Mouse (Mus musculus): Measurements from ENCODE around the gene Stoml3.

Stoml3 gene

DNA sequence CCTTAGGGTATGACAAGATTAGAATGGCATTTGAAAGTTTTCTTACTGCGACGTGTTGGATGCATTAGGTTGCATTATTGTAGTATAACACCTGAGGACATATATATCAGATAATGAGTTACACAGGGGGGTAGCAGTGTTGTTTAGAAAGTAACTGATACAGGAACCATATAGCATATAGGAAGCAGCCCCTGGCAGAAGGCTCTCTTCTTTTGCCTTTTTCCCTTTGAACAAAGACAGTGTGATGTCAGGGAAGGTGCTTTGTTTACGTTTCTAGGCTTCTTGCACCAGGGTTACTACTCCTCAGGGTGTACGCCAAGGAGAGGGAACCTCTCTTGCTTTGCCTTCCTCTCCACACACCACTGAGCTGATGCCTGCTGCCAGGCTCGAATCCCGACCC lies at the start of gene Stoml3:
TSS of gene Stoml3 (plus strand) at position 301 of the 400 bp plus-strand sequence.
- DNase-seq (ENCODE audit: low read depth), result no peak

DNA sequence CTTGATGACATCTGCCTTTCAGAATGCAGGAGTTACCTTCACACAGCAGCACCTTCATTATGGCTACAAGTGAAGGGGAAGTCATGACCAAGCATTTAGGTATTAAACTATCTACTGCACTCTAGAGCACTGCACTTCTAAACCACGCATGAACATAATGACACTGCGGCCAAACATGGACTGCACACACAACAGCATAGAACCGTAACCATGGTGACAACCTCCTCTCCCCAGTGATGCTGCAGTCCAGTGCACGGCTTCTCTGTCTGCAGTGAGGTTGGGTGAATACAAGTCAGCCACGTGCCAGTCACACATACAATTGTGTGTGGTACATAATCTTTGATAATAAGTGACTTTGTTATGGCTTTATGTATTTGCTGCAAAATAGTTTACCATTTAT lies 42.9 kb upstream of the Stoml3 start:
- DNase-seq (ENCODE audit: low read depth), result no peak

DNA sequence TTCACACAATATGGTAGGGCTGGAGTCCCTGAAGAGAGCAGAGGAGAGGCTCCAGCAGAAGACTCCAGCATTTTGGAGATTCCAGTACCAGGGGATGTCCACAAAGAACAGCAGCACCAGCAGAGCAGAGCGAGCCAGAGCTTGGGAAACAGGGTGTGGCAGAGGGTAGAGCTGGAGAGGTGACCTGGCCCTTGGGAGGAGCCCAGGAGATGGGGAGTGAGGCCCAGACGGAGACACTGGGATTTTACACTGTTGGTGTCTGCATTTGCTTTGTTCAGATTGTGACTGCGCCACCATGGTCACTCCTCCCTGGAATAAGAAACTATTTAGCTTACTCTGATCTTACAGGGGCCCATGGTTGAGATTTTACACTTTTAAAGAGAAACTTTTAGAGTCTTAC lies 41.7 kb upstream of the Stoml3 start:
- no peak for DNase-seq (ENCODE audit: low read depth)

- DNase-seq (ENCODE audit: low read depth), result peak; percentile 74
These were observed 40.2 kb upstream of the Stoml3 start for GRCm38 (mm10) chr3:53448208-53448607.

DNA sequence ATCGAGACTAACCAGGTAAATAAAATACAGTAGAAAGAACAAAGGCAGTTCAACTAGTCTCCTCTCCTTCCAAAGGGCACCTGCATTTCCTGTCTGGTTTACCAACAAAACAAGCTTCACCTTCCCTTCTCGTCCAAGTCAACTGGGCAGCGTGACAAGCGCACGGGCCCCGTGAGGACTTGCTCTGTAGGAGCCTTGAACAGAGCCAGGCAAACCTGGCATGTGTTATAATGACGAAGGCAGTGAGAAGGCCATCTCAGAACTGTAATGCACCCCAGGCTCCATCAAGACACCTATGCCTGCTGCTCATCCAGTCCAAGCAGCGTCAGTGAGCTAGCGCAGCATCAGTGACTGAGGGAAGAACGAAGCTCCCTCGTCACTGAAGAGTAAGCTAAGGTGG lies 37.8 kb upstream of the Stoml3 start:
- DNase-seq (ENCODE audit: low read depth), result no peak

DNA sequence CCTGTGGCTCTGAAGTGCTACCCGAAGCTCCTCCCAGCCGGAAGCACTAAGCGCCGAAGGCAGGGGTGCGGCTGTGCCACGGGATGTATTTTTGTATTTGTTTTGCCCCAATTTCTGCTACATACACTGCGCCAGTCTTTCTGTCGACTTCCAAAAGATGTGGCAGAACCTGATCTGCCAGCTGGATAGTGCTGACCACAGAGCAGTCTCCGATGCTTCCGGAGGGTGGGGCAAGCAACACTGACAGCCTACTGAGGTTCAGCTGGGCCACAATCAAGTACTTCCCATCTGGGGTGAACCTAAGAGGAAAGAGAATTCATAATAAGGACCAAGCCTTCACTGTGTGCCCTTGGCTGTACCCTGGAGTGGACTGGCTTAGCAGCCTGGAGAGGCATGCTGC lies 36.1 kb upstream of the Stoml3 start:
- DNase-seq (ENCODE audit: low read depth), result no peak

- no peak for DNase-seq (ENCODE audit: low read depth)
These were observed 35.1 kb upstream of the Stoml3 start for GRCm38 (mm10) chr3:53453346-53453745.

- no peak for DNase-seq (ENCODE audit: low read depth)
These were observed 34.4 kb upstream of the Stoml3 start for GRCm38 (mm10) chr3:53454005-53454404.

DNA sequence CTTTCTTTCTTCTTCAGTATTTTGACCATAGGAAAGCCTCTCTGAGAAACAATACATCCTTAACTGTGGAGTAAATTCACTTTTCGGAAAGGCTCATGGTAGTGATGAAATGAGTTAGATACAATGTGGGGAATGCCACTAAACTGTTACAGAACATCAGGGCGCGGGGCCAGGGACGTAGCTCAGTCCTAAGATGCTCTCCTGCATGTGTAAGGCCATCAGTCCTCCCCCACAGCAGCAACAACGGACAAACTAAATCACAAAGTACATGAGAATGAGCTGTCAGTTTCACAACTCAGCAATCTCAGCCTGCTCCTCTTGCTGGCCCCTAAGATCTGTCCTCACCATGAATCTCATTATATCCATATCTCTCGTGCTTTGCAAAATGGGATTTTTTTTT lies 33.9 kb upstream of the Stoml3 start:
- no peak for DNase-seq (ENCODE audit: low read depth)

- no peak for DNase-seq (ENCODE audit: low read depth)
These were observed 33.5 kb upstream of the Stoml3 start for GRCm38 (mm10) chr3:53454984-53455383.

DNA sequence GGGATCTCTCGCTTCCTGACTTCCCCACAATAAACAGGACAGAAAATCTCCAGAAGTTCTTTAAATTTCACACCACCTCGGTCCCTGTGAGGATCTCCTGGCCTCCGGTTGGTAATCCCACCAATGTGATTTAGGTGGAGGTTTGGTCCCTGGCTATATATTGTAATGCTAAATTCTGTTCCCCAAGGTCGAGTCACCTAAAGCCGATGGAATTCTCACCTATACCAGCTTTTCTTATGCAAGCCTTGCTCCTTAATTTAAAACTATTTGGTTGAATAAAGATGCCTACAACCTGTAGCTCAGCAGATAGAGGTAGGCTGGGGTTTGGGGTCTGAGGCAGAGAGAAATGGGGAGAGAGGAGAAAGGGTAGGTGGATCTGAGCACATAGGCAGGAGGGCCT lies 30.7 kb upstream of the Stoml3 start:
- no peak for DNase-seq (ENCODE audit: low read depth)

- no peak for DNase-seq (ENCODE audit: low read depth)
These were observed 28.3 kb upstream of the Stoml3 start for GRCm38 (mm10) chr3:53460106-53460505.

DNA sequence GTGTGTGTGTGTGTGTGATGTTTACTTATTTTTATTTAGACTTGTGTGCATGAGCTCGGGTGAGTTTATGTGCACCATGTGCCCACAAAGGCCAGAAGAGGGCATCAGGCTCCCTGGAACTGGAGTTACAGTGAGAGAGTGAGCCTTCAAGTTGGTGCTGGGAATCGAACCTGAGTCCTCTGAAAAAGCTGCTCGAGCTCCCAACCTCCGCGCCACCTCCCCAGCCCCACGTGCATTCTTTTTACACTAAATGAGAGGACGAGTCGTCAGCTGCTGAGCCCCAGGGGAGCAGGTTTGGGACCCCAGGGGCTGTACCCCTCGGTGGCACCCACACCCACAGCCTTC lies 25.8 kb upstream of the Stoml3 start:
- DNase-seq (ENCODE audit: low read depth), result peak; percentile 77

GRCm38 (mm10) chr3:53463046-53463764 lies 25.2 kb upstream of the Stoml3 start, which contains the start of the genes Nhlrc3 and Proser1:
Gene Nhlrc3, minus strand, starts transcription at chr3:53463332.
Gene Proser1, plus strand, starts transcription at chr3:53463666.
- DNase-seq (ENCODE audit: low read depth), result peak; percentile 93

GRCm38 (mm10) chr3:53463765-53464114 lies 24.7 kb upstream of the Stoml3 start:
- DNase-seq (ENCODE audit: low read depth), result no peak

DNA sequence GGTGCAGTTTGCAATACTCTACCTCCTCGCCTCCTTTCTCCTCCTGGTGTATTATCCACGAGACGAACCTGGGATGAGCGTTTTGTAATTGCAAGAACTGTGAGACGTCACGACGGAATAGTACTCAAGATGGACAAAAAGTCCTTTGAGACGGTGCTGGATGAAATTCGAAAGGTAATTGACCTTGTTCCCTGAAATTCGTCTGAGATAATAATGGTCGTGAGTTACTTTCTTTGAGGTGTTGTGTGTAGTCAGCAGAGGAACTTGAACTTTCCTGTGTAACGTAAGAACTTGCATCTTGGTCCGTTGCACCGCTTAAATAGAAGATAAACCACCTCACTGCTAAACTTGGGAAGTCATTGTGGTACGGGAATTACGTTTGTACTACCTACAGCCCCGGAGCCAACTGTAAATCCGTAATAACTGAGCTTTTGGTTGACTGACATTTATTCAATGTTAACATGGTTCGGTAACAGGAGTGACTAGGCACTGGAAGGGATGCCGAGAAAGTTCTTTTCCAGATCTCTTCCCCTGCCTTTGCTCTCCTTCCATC lies 24.2 kb upstream of the Stoml3 start:
- DNase-seq (ENCODE audit: low read depth), result peak; percentile 46

DNA sequence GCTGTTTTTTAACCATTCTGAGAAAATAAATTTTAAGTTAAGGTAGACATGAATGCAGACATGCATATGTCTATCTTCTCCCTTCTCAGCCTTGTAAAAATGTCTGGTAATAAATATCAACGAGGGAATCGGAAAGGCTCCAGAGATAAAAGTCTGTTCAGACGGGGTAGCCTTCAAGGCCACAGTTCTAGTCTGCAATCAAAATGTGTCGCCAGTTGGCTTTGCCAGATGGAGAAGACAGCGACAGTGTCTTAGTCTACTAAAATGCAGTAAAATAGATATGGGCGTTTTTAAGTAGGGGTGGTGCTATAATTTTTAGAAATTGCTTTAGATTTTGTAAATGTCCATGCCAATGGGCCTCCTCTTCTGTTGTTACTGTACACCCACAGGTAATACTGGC lies 23.1 kb upstream of the Stoml3 start:
- no peak for DNase-seq (ENCODE audit: low read depth)

DNA sequence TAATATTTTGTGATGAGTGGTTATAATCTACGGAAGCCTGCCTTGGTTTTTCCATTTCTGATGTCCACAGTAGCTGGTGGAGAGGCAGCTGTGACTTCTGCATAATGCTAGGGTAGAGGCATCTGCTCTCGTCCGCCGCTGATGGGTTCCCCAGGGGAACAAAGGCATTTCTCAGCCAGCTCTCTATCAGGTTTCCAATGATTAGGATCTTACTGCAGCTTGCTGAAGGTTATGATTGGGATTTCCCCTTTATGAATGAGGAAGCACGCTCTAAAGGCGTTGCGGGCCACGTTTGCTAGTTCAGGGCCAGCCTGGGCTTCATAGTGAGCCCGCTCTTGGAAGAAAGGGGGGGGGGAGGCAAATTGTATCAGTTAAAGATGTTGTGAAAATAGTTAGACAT lies 22.0 kb upstream of the Stoml3 start:
- DNase-seq (ENCODE audit: low read depth), result no peak

- no peak for DNase-seq (ENCODE audit: low read depth)
These were observed 21.1 kb upstream of the Stoml3 start for GRCm38 (mm10) chr3:53467356-53467755.

DNA sequence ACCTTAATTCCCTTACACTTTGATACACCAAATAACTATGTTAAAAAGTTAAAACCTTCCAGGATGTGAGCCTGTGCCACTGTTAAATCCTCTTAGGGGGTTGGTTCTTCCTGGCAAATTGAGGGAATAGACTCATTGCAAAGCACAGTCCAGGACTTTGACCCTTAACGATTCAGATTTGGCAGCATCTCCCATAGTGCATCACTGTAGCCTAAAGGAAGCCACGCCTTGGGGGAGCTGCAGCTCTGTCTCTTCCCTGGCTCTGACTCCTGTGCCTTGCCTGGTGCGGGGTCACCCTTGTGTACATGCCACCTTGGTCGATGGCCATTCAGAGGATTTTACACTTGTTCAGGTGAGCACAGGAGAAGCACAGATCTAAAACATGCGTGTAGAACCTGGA lies 18.8 kb upstream of the Stoml3 start:
- DNase-seq (ENCODE audit: low read depth), result no peak

DNA sequence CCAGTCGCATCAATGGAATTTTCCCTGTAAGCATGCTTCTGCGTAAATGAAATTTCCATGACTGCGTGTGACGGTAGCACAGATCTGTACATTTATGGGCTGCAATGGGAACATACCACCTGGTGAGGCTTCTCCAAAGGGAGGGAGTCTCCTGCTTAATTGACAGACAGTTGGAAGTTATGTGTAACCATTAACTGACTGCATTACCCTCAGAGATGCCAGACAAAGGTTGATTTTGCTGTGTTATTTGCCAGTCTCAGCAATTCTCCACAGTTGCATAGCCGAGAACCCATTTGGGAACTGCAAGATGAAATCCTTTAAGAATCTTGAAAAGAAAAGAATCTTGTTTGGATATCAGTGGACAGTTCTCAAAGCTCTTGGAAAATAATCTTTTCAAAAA lies 16.4 kb upstream of the Stoml3 start:
- DNase-seq (ENCODE audit: low read depth), result no peak

DNA sequence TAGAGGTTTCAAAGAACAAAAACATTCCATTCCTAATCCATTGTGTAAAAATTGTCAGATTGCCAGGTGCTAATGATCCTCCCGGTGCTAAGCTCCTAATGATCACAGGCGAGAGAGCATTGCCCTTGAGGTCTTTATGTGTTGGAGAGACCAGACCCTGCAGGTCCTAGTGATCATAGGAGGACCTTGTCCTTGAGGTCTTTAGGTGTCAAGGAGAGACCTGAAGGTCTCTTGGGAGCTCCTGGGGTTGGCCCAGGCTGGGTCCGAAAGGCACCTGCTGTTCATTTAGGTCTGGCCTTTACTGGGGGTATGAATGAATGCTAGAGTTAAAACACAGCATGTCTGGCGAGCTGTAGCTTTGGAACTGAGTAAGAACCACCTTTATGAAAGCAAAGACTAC lies 14.3 kb upstream of the Stoml3 start:
- no peak for DNase-seq (ENCODE audit: low read depth)

DNA sequence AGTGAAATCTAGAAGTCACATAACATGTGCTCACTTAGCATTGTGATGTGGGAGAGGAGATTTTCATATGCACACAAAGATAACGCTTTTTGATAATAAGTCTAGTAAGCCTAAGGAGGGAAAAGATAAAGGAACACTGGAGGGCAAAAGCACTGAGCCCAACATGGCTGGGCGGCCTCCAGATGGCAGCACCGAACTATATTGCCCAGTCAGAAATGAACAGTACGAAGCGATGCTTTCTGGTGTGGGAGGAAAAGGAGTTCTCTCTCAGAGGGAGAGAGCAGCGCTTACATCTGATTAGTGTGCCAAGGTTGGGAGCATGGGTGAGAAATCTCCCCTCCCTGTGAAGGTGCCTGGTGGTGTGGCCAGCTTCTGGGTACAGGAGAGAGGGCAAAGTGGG lies 12.6 kb upstream of the Stoml3 start:
- peak; percentile 12 for DNase-seq (ENCODE audit: low read depth)

DNA sequence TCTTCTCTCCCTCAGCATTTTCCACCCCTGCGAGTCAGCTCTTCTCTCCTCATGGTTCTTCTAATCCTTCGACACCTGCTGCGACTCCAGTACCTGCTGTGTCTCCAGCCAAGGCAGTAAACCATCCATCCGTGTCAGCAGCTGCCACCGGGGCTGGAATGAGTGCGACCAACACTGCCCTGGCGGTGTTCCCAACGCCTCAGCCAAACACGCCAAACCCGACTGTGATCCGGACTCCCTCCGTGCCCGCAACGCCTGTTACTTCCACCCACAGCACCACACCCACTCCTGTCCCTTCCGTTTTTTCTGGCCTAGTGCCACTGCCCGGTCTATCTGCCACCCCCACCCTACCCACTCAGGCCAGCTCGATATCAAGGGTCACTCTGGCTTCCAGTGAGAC lies 11.0 kb upstream of the Stoml3 start:
- no peak for DNase-seq (ENCODE audit: low read depth)
